ENCODE assay signal across 7 mouse cellular contexts in genomic region chr4:139961329-139961728, GRCm38 (mm10). TPM values are rescaled to one million over a fixed set of nuclear protein-coding genes. Genes with fewer than 3 reads are reported as not detected.
"Had no signal": no experiment of that assay in that cellular context is flagged by ENCODE, and none has a peak within 500 bp of the region (broad histone marks: within the 10 kb centered on the region; RNA-seq: fewer than 3 reads in every experiment).

No protein-coding gene starts in this region.

RNA-seq across cellular contexts. Expression of gene Klhdc7a, which starts 6.5 kb away (rescaled TPM):
- total RNA-seq: megakaryocyte progenitor cell, adult 5-6 weeks; megakaryocyte, adult 5-6 weeks; megakaryocyte-erythroid progenitor cell, adult 5-6 weeks; monocyte, adult 5-6 weeks had no signal
- polyA plus RNA-seq: limb, embryonic 12.5 days; macrophage; myocyte had no signal
